Mouse (Mus musculus) heart, adult 9 months (tissue): ENCODE results near the gene 1700037H04Rik.

Experiments
- DNase-seq, 2 experiments: peaks; one replicate each; pipeline ENCODE4 v3.0.0; 2022; ENCODE audit warnings: low spot score in 2 of 2

The 1700037H04Rik gene

GRCm38 (mm10) chr2:131128211-131128610, 31.7 kb downstream of the 1700037H04Rik start:
- peak in 1 of 2 experiments; percentile 67 for DNase-seq

DNA sequence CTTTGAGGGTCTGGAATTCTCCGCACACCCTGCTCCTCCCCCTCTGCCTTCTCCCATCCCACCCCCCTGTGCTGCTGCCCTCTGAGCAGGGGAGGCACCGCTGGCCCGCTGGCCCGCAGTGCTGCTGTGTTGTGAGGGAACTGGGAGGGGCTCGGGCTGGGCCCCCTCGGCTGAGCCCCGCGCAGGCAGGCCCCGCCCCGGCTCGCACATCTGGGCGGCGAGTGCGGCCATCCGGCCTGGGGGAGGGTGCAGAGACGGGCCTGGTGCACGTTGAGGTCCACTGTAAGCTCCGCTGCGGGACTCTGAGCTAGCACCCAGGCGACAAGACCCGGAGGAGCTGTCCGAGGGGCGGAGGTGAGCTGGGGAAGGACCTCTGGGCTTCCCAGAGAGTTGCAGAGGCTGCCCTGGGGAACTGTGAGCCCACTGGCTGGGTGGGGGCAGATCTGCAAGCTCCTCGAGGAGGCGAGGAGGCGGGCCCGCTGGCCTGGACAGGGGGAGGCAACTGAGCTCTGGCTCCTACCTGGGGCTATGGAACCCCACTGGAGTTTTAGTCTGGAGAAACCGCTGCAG, 32.6 kb downstream of the 1700037H04Rik start, which contains the start of gene Hspa12b:
Hspa12b (plus strand) TSS at position 120 of the 570 bp plus-strand sequence.
- peak; percentile 75 to 86 for DNase-seq

GRCm38 (mm10) chr2:131125964-131126815, 33.7 kb downstream of the 1700037H04Rik start:
- DNase-seq = no peak

DNA sequence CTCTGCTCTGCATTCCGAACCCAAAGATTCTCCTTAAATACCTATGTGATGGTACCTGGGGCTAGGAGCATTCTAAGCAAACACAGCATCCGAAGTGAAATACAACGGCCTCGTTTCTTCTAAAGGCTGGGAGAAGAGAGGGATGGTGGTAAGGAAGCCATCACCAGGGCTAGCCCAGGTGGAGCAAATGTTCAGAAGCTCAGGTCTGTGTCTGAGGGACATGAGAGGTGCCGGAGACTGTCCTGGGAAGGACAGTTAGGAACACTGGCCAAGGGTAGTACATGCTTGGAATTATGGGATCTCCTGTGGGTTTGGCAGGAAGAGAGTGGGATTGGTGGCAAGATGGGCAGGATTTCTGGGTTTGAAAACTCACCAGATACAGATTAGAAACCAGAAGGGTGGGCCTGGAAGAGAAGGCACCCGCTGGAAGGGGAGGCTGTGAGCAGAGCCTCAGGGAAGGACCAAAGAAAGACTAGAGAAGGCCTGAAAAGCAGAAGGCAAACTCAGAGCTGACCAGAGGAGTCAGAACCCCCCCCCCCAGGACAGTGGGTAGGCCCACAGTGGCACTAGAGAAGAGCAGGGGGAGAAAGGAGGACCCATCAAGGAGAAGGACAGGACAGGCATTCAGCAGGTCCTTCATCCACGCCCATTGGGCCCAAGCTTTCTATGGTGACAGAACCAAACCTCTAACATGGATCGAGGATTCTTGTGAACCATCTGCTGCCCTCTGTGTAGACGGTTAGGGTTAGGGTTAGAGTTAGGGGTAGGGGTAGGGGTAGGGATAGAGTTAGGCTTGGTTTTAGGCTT, 34.5 kb downstream of the 1700037H04Rik start:
- DNase-seq = no peak

GRCm38 (mm10) chr2:131124166-131124565, 35.7 kb downstream of the 1700037H04Rik start:
- DNase-seq = peak; percentile 68 to 86

DNA sequence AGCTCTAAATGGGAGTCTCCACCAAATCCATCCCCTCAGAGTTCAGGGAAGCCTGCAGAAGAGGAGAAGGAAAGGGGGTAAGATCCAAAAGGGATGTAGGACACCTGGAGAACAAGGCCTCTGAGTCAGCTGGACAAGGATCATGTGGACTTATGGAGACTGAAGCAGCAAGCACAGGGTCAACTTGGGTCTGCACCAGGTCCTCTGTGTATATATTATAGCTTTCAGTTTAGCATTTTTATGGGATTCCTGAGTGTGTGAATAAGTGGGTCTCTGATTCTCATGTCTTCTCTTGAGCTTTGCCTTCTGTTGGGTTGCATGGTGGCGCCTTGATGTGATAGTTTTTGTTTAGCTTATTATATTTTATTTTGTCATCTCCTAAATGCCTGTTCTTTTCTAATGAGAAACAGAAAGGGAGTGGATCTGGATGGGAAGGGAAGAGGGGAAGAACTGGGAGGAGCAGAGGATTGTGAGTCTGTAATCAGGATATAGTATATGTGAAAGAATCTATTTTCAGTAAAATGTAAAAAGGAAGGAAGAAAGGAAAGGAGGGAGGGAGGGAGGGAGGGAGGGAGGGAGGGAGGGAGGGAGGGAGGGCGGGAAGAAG, 40.8 kb downstream of the 1700037H04Rik start:
- no peak for DNase-seq

- peak in 1 of 2 experiments; percentile 0 for DNase-seq
These were observed 53.9 kb downstream of the 1700037H04Rik start for GRCm38 (mm10) chr2:131105989-131106388.

DNA sequence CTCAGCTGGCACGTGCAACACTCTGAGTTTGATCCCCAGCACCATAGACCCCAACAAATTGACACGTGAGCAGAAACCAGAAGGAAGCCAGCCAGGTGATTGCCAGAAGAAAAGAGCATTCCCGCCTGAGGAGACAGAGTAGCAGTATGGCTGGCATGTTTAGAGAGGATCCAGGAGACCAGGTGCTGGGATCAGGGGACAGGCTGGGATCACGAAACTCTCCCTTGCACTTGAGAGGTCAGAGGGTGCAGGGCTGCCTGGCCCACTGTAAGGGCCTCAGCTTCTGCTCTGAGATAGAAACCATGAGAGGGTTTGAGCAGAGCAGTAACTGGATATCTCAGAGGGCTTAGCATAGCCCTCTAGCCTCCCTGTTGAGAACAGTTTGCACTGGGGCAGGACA, 54.8 kb downstream of the 1700037H04Rik start:
- peak in 1 of 2 experiments; percentile 0 for DNase-seq

DNA sequence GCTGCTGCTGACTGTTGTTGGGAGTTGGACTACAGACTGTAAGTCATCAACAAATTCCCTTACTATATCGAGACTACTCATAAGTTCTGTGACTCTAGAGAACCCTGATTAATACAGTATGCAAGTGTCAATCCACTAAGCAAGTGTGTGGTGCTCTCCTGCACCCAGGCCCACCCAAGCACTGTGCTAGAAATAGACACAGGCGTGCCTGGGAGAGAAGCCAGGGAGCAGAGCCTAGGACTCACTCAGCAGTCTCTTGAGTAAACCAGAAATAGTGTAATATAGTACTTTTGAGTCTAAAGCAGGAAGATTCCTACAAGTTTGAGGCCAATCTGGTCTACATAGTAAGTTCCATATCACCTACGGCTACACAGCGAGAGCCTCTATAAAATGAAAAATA, 55.9 kb downstream of the 1700037H04Rik start:
- DNase-seq = peak in 1 of 2 experiments; percentile 46

DNA sequence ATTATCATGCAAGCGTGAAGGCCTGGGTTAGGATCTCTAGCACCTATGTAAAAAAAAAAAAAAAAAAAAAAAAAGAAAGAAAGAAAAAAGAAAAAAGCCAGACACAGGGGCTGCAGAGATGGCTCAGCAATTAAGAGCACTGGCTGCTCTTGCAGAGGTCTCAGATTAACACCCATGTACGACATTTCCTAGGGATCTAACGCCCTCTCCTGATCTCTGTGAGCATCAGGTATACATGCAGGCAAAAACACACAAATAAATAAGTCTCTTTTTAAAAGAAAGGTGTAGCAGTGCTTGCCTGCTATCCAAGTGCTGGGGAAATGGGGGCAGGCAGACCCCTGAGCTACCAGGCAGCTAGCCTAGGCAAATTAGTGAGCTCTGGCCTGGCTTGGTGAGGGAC, 58.4 kb downstream of the 1700037H04Rik start:
- no peak for DNase-seq

DNA sequence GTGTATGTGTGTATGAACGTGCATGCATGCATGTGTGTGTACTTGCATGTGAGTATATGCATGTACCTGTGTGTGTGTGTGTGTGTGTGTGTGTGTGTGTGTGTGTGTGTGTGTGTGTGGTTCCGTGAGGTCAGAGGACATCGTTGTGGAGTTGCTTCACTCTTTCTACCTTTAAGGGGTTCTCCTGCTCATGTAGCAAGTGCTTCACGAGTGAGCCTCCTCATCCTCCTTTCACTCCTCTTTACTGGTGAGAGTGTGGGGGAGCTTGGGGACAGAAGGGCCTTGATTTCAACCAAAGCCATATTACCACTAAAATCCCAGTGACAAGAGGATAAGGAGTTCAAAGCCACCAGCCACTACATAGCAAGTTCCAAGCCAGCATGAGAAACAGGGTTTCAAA, 62.8 kb downstream of the 1700037H04Rik start:
- DNase-seq = no peak
